Mouse (Mus musculus): ENCODE measurements at regions not wholly inside any gene's neighbourhood (a gene's known extent, or its start where the extent isn't known, plus 50 kb on each side); places are given as distances from the start of the nearest gene placed in this dataset.

DNA sequence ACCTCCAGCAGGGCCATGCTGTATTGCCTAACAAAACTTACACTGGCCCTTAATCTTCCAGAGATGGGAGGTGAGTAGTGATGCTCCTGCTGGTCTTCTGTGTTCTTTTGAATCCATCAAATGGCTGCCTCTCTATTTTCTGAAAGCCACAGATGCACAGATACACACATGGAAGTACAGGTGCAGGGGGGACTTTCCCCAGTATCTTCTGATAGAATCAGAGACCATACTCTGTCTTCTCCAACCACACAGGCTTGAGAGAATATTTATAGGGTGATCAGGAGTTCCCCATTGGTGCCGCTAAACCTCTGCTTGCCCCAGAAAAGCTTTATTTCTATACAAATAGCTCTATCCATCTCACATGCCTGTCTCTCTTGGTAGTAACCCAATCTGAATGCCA lies 133.5 kb upstream of the Tbl1xr1 start:
- TF ChIP-seq POLR2A (IDR thresholded peaks at IDR 0.05; ENCODE audit: low read depth, low read length) (no peak), CTCF (IDR thresholded peaks at IDR 0.05; ENCODE audit: extremely low read depth, insufficient read length, insufficient replicate concordance, low read depth, low read length) (no peak)

All from small intestine, adult 2 months (tissue).